Comparison of ENCODE assay signal across 21 mouse cellular contexts in the genomic region with DNA sequence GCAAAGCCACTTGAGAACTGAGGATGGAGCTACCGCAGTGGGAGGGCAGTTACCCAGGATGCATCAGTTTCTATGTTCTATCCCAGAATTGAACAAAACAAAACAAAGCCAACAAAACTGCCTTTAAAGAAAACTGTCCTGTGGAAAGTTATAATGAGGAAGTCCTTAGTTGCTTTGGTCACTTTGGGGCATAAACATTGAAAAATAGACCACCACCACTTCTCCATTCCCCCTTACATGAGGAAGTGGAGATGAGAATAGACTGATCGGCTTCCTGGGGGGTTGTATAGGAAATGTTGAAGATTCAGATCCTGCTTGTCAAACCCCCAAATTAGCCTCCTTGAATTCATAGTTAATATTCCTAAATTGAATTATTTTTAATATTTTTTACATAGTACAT. TPM values are rescaled to one million over a fixed set of nuclear protein-coding genes. Genes with fewer than 3 reads are reported as not detected.
DNase-seq lines count a peak whose midpoint lies in the region; ATAC-seq and TF ChIP-seq lines count a peak whose summit lies in the region.
"Had no signal": no experiment of that assay in that cellular context is flagged by ENCODE, and none has a peak within 500 bp of the region (broad histone marks: within the 10 kb centered on the region; RNA-seq: fewer than 3 reads in every experiment).

No protein-coding gene starts in this region.

- H3K4me1 ChIP-seq in lung, postnatal 0 days (ENCODE audit: insufficient read depth, low read depth, low read length): no peaks in the 10 kb centered on the region
- H3K4me1 ChIP-seq: embryonic facial prominence, embryonic 12.5 days; forebrain, embryonic 15.5 days; heart, embryonic 15.5 days had no signal

- no peaks in the 10 kb centered on the region for H3K9me3 ChIP-seq in lung, postnatal 0 days (ENCODE audit: low read length)
- H3K9me3 ChIP-seq: embryonic facial prominence, embryonic 12.5 days; forebrain, embryonic 15.5 days; heart, embryonic 15.5 days had no signal

- no peak overlapping the region for H3K4me3 ChIP-seq in lung, postnatal 0 days (ENCODE audit: low read depth, low read length)
- no peak overlapping the region for H3K4me3 ChIP-seq in macrophage (ENCODE audit: inconsistent target)
- H3K4me3 ChIP-seq: embryonic facial prominence, embryonic 12.5 days; forebrain, embryonic 15.5 days; heart, adult 2 months; heart, embryonic 15.5 days had no signal

- H3K4me2 ChIP-seq in lung, postnatal 0 days (replicated peaks; ENCODE audit: low read depth, low read length): no peak overlapping the region
- H3K4me2 ChIP-seq: embryonic facial prominence, embryonic 12.5 days; forebrain, embryonic 15.5 days; heart, embryonic 11.5 days; heart, embryonic 15.5 days; hindbrain, embryonic 14.5 days had no signal

- TF ChIP-seq CTCF in lung, postnatal 0 days (IDR thresholded peaks at IDR 0.05): no peak

- H3K27me3 ChIP-seq in lung, postnatal 0 days (replicated peaks; ENCODE audit: insufficient read depth, low read length): no peaks in the 10 kb centered on the region
- H3K27me3 ChIP-seq: CH12.LX; embryonic facial prominence, embryonic 12.5 days; forebrain, embryonic 15.5 days; heart, embryonic 15.5 days; Patski had no signal

- no peaks in the 10 kb centered on the region for H3K79me2 ChIP-seq in macrophage (ENCODE audit: inconsistent target)

- no peak for ATAC-seq in lung, postnatal 0 days
- ATAC-seq: activated CD4-positive, CD25-positive, alpha-beta regulatory T cell, adult 4 months; forebrain, embryonic 15.5 days; Patski had no signal

- H3K9ac ChIP-seq in lung, postnatal 0 days (replicated peaks; ENCODE audit: low read depth): no peak overlapping the region
- H3K9ac ChIP-seq: embryonic facial prominence, embryonic 12.5 days; forebrain, embryonic 15.5 days; heart, embryonic 15.5 days; hindbrain, embryonic 14.5 days had no signal

- 82% methylated on average over 2 of the region's 2 CpGs for WGBS in lung, postnatal 0 days
- 46% methylated on average over 2 of the region's 2 CpGs for WGBS in macrophage (ENCODE audit: missing documents)

- no peaks in the 10 kb centered on the region for H3K36me3 ChIP-seq in lung, postnatal 0 days (ENCODE audit: insufficient read depth, low read length)
- no peaks in the 10 kb centered on the region for H3K36me3 ChIP-seq in macrophage (ENCODE audit: inconsistent target)
- H3K36me3 ChIP-seq: embryonic facial prominence, embryonic 12.5 days; forebrain, embryonic 15.5 days; heart, embryonic 15.5 days had no signal

- TF ChIP-seq EP300 in lung, postnatal 0 days (IDR thresholded peaks at IDR 0.05): no peak

- no peak overlapping the region for H3K27ac ChIP-seq in lung, postnatal 0 days (ENCODE audit: low read length)
- H3K27ac ChIP-seq in macrophage: peak overlapping the region; percentile 12; the same call in 1 of the 2 replicates
- H3K27ac ChIP-seq: embryonic facial prominence, embryonic 12.5 days; forebrain, embryonic 15.5 days; heart, adult 2 months; heart, embryonic 15.5 days; hindbrain, embryonic 14.5 days had no signal

- peak; percentile 32 for DNase-seq in lung, postnatal 0 days (ENCODE audit: low spot score)
- DNase-seq in lung, postnatal 25 days (ENCODE audit: low spot score): no peak
- peak; percentile 38 for DNase-seq in brain, adult 2 months (ENCODE audit: low read depth, low spot score)
- DNase-seq in skeletal muscle tissue, adult 2 months (ENCODE audit: low read depth, low spot score): peak; percentile 15
- DNase-seq in ovary, postnatal 36 days (ENCODE audit: low spot score): no peak
- DNase-seq in urinary bladder, postnatal 36 days (ENCODE audit: low spot score in 2 of 2): no peak
- DNase-seq: adrenal gland, postnatal 14 days; cerebellum, adult 2 months; cerebellum, postnatal 14 days; gastrocnemius, postnatal 10 days; heart, adult 2 months; heart, postnatal 14 days had no signal

RNA-seq across cellular contexts. Expression of gene Hpgd, which starts 19.2 kb away (rescaled TPM):
- polyA plus RNA-seq in lung, postnatal 0 days (2015; fragmentation: Nextera tagmentation; extraction: Ambion mirVana): 216 and 320 TPM in 2 replicates
- 1 to 10 TPM in 1 of 26 experiments, not detected in 25; 6.2 TPM for total RNA-seq in macrophage (2018; cell fraction: chromatin; rRNA removed)
- 1 to 10 TPM in 8 of 26 experiments, under 1 TPM in 5, not detected in 13; 0.48 to 1.8 (median 1.1) TPM for total RNA-seq in macrophage (2018; cell fraction: cytosol; rRNA removed)
- under 1 TPM in 6 of 26 experiments, not detected in 20; 0.39 to 0.86 (median 0.66) TPM for total RNA-seq in macrophage (2018; cell fraction: nucleus; rRNA removed)
- polyA plus RNA-seq in macrophage (2018): 1.3 to 9.5 TPM (median 2.9 TPM) in 3 replicates
- total RNA-seq: CH12.LX had no signal

Comparison
In these comparisons a context has a peak if more than half of its experiments do, and no peak if none do; other contexts are left out.
1. DNase-seq: peak in lung, postnatal 0 days (single experiment), brain, adult 2 months (single experiment) and skeletal muscle tissue, adult 2 months (single experiment); none in lung, postnatal 25 days (single experiment), ovary, postnatal 36 days (single experiment) and urinary bladder, postnatal 36 days (0 of 2).
2. RNA of gene Hpgd, which starts 19.2 kb away (polyA plus RNA-seq): 216 to 320 TPM in lung, postnatal 0 days; 1.3 to 9.5 TPM in macrophage; every median in the first group is over 10 times any median in the second.